ENCODE assay signal across 14 mouse cellular contexts in the genomic region with DNA sequence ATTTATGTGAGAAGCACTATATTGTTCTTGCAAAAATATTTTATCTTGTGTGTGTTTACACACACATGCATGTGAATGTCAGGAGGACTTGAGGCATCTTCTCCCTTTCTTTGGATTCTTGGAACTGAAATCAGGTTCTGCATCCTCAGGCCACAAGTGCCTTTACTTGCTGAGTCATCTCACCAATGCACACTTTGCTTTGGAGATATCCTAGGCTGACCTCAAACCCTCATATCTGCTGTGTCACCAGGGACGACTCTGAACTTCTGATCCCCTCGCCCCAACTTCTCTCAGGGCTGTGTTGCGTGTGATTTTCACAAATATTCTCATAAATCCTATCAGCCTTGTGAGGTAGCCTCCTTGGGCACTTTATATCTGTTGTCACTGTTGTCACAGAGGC.
DNase-seq lines count a peak whose midpoint lies in the region; ATAC-seq and TF ChIP-seq lines count a peak whose summit lies in the region.
"Had no signal": no experiment of that assay in that cellular context is flagged by ENCODE, and none has a peak within 500 bp of the region (broad histone marks: within the 10 kb centered on the region; RNA-seq: fewer than 3 reads in every experiment).

No protein-coding gene starts in this region.

- peaks cover 3% of the 10 kb centered on the region; the same call in 1 of the 2 replicates for H3K9me3 ChIP-seq in G1E (replicated peaks)
- no peaks in the 10 kb centered on the region for H3K9me3 ChIP-seq in midbrain, embryonic 16.5 days (replicated peaks; ENCODE audit: control insufficient read depth, low read length, poor library complexity, severe bottlenecking)

- H3K27me3 ChIP-seq in G1E (ENCODE audit: insufficient read depth, low read length), result no peaks in the 10 kb centered on the region
- H3K27me3 ChIP-seq in liver, adult 2 months (ENCODE audit: control insufficient read depth, insufficient read depth, low read length), result no peaks in the 10 kb centered on the region
- no peaks in the 10 kb centered on the region for H3K27me3 ChIP-seq in midbrain, embryonic 16.5 days (ENCODE audit: control insufficient read depth, insufficient read depth, low read depth, low read length)

- TF ChIP-seq CTCF in G1E (IDR thresholded peaks at IDR 0.05; ENCODE audit: low read depth, low read length), result no peak
- no peak for TF ChIP-seq CTCF in liver, adult 2 months (IDR thresholded peaks at IDR 0.05; ENCODE audit: low read depth, low read length)

- no peak overlapping the region for H3K4me2 ChIP-seq in midbrain, embryonic 16.5 days (ENCODE audit: low read length)

- peaks cover 40% of the 10 kb centered on the region for H3K36me3 ChIP-seq in G1E (replicated peaks)
- peaks cover 17% of the 10 kb centered on the region for H3K36me3 ChIP-seq in liver, adult 2 months (ENCODE audit: control insufficient read depth, insufficient read depth, low read length)
- H3K36me3 ChIP-seq in midbrain, embryonic 16.5 days (ENCODE audit: control insufficient read depth, insufficient read depth, low read length), result peaks cover 11% of the 10 kb centered on the region

- H3K9ac ChIP-seq in liver, adult 2 months (ENCODE audit: low read depth, low read length), result no peak overlapping the region
- H3K9ac ChIP-seq in midbrain, embryonic 16.5 days (ENCODE audit: low read depth, low read length), result no peak overlapping the region

- peak; percentile 70 for ATAC-seq in G1E (ENCODE audit: extremely low read depth, insufficient number of reproducible peaks, low FRiP score, poor library complexity, severe bottlenecking)
- peak; percentile 73 for ATAC-seq in megakaryocyte progenitor cell, adult 5-6 weeks (replicated peaks; ENCODE audit: poor library complexity)
- no peak for ATAC-seq in midbrain, embryonic 16.5 days

- H3K79me2 ChIP-seq in liver, adult 2 months (ENCODE audit: control insufficient read depth, insufficient read depth, low read length), result peaks cover 3% of the 10 kb centered on the region; the same call in 1 of the 2 replicates

- no peak for DNase-seq in G1E (ENCODE audit: low spot score)
- DNase-seq in c-Kit-negative CD71-positive TER-119-positive erythroid progenitor cells, embryonic 14.5 days (ENCODE audit: low read depth, low spot score), result peak; percentile 76
- peak; percentile 45 for DNase-seq in liver, adult 2 months (ENCODE audit: extremely low read depth, low read depth, low spot score)
- no peak for DNase-seq in urinary bladder, postnatal 14 days (ENCODE audit: low spot score)
- no peak for DNase-seq in urinary bladder, adult 2 months (ENCODE audit: low spot score)
- DNase-seq: cerebellum, postnatal 14 days; kidney, adult 11 months; kidney, postnatal 4 days; lung, postnatal 36 days; right cerebral cortex, postnatal 14 days; thymus, postnatal 4 days had no signal

- TF ChIP-seq POLR2A in liver, adult 2 months (IDR thresholded peaks at IDR 0.05; ENCODE audit: extremely low read depth, insufficient read depth, low read length), result no peak

- peak overlapping the region; percentile 57; the same call in 1 of the 2 replicates for H3K4me3 ChIP-seq in G1E (ENCODE audit: low read depth, low read length)
- H3K4me3 ChIP-seq in liver, adult 2 months (ENCODE audit: insufficient read depth, low read depth, low read length), result no peak overlapping the region
- no peak overlapping the region for H3K4me3 ChIP-seq in midbrain, embryonic 16.5 days (ENCODE audit: low read depth, low read length)
- H3K4me3 ChIP-seq: erythroblast, embryonic 14.5 days had no signal

- H3K27ac ChIP-seq in liver, adult 2 months (replicated peaks; ENCODE audit: insufficient read depth, low read depth, low read length), result 0 out of 2 replicates have a peak overlapping the region, but pooled peaks have one; percentile 22
- H3K27ac ChIP-seq in midbrain, embryonic 16.5 days (ENCODE audit: low read length), result no peak overlapping the region

- 62% methylated on average over 3 of the region's 3 CpGs for WGBS in liver, adult 2 months
- 85% methylated on average over 3 of the region's 3 CpGs for WGBS in midbrain, embryonic 16.5 days

- peaks cover 59% of the 10 kb centered on the region for H3K4me1 ChIP-seq in G1E (ENCODE audit: insufficient read depth, low read depth, low read length)
- peaks cover 1% of the 10 kb centered on the region; the same call in 1 of the 2 replicates for H3K4me1 ChIP-seq in liver, adult 2 months (ENCODE audit: control insufficient read depth, insufficient read depth, low read length)
- H3K4me1 ChIP-seq in midbrain, embryonic 16.5 days (ENCODE audit: control insufficient read depth, insufficient read depth, low read length), result no peaks in the 10 kb centered on the region

Comparison
In these comparisons a context has a peak if more than half of its experiments do, and no peak if none do; other contexts are left out.
1. DNase-seq: peak in c-Kit-negative CD71-positive TER-119-positive erythroid progenitor cells, embryonic 14.5 days (single experiment) and liver, adult 2 months (single experiment); none in G1E (single experiment), urinary bladder, postnatal 14 days (single experiment) and urinary bladder, adult 2 months (single experiment).